ENCODE assay signal across 16 mouse cellular contexts in genomic region chr11:88401333-88401732, GRCm38 (mm10).
DNase-seq lines count a peak whose midpoint lies in the region; ATAC-seq and TF ChIP-seq lines count a peak whose summit lies in the region.
"Had no signal": no experiment of that assay in that cellular context is flagged by ENCODE, and none has a peak within 500 bp of the region (broad histone marks: within the 10 kb centered on the region; RNA-seq: fewer than 3 reads in every experiment).

No protein-coding gene starts in this region.

- no peaks in the 10 kb centered on the region for H3K36me3 ChIP-seq in embryonic facial prominence, embryonic 13.5 days
- H3K36me3 ChIP-seq in embryonic facial prominence, embryonic 10.5 days (replicated peaks), result peaks cover 53% of the 10 kb centered on the region
- no peaks in the 10 kb centered on the region for H3K36me3 ChIP-seq in heart, postnatal 0 days (replicated peaks; ENCODE audit: control insufficient read depth, insufficient read depth, low read length)
- H3K36me3 ChIP-seq in forebrain, embryonic 14.5 days (ENCODE audit: control insufficient read depth, insufficient read depth, low read length), result no peaks in the 10 kb centered on the region
- no peaks in the 10 kb centered on the region for H3K36me3 ChIP-seq in midbrain, embryonic 14.5 days (ENCODE audit: control insufficient read depth, insufficient read depth, low read length)

- no peak overlapping the region for H3K4me2 ChIP-seq in embryonic facial prominence, embryonic 13.5 days
- no peak overlapping the region for H3K4me2 ChIP-seq in heart, postnatal 0 days (ENCODE audit: low read depth, low read length)
- no peak overlapping the region for H3K4me2 ChIP-seq in forebrain, embryonic 14.5 days (ENCODE audit: low read length)
- H3K4me2 ChIP-seq in midbrain, embryonic 14.5 days (ENCODE audit: low read length), result no peak overlapping the region

- no peak overlapping the region for H3K27ac ChIP-seq in embryonic facial prominence, embryonic 13.5 days
- H3K27ac ChIP-seq in embryonic facial prominence, embryonic 10.5 days (replicated peaks), result no peak overlapping the region; the same call in 1 of the 2 replicates
- peak overlapping the region; percentile 20; the same call in 1 of the 2 replicates for H3K27ac ChIP-seq in heart, postnatal 0 days (ENCODE audit: low read depth)
- H3K27ac ChIP-seq in forebrain, embryonic 14.5 days (ENCODE audit: low read depth, low read length), result peak overlapping the region; percentile 24; the same call in 1 of the 2 replicates
- H3K27ac ChIP-seq in midbrain, embryonic 14.5 days (replicated peaks; ENCODE audit: low read depth, low read length), result peak overlapping the region; percentile 76
- H3K27ac ChIP-seq: macrophage had no signal

- no peaks in the 10 kb centered on the region for H3K9me3 ChIP-seq in embryonic facial prominence, embryonic 13.5 days
- H3K9me3 ChIP-seq in embryonic facial prominence, embryonic 10.5 days, result no peaks in the 10 kb centered on the region
- no peaks in the 10 kb centered on the region for H3K9me3 ChIP-seq in heart, postnatal 0 days (replicated peaks; ENCODE audit: control insufficient read depth, low read length)
- H3K9me3 ChIP-seq in forebrain, embryonic 14.5 days (replicated peaks; ENCODE audit: control insufficient read depth, low read length), result no peaks in the 10 kb centered on the region
- no peaks in the 10 kb centered on the region for H3K9me3 ChIP-seq in midbrain, embryonic 14.5 days (ENCODE audit: control insufficient read depth, low read length)

- peak overlapping the region; percentile 21; the same call in 1 of the 2 replicates for H3K9ac ChIP-seq in embryonic facial prominence, embryonic 13.5 days
- H3K9ac ChIP-seq in heart, postnatal 0 days (replicated peaks; ENCODE audit: low read depth, low read length), result no peak overlapping the region
- H3K9ac ChIP-seq in forebrain, embryonic 14.5 days (ENCODE audit: low read length), result peak overlapping the region; percentile 8; the same call in 1 of the 2 replicates
- H3K9ac ChIP-seq in midbrain, embryonic 14.5 days (replicated peaks; ENCODE audit: low read length), result no peak overlapping the region

- no peak overlapping the region for H3K4me3 ChIP-seq in embryonic facial prominence, embryonic 13.5 days
- no peak overlapping the region for H3K4me3 ChIP-seq in embryonic facial prominence, embryonic 10.5 days
- H3K4me3 ChIP-seq in heart, postnatal 0 days (ENCODE audit: low read depth, low read length), result no peak overlapping the region
- no peak overlapping the region for H3K4me3 ChIP-seq in forebrain, embryonic 14.5 days (ENCODE audit: low read depth, low read length)
- no peak overlapping the region for H3K4me3 ChIP-seq in midbrain, embryonic 14.5 days (replicated peaks; ENCODE audit: low read depth, low read length)
- H3K4me3 ChIP-seq: erythroblast, embryonic 14.5 days; myocyte had no signal

- no peak for ATAC-seq in embryonic facial prominence, embryonic 13.5 days (ENCODE audit: insufficient number of reproducible peaks, insufficient read depth, low FRiP score, low TSS enrichment, low read depth)
- ATAC-seq in heart, postnatal 0 days (ENCODE audit: insufficient read depth, low read depth), result no peak
- ATAC-seq in forebrain, embryonic 14.5 days, result no peak
- no peak for ATAC-seq in midbrain, embryonic 14.5 days (ENCODE audit: low FRiP score, low TSS enrichment)
- ATAC-seq: inflammation-experienced regulatory T-cells, adult 6 months had no signal

- TF ChIP-seq CTCF in heart, postnatal 0 days (IDR thresholded peaks at IDR 0.05; ENCODE audit: low read depth), result no peak

- no peak for DNase-seq in embryonic facial prominence, embryonic 10.5 days (ENCODE audit: low spot score)
- DNase-seq in heart, postnatal 0 days (ENCODE audit: low spot score), result no peak
- DNase-seq in heart, postnatal 4 days, result no peak
- no peak for DNase-seq in forebrain, embryonic 14.5 days (ENCODE audit: low spot score)
- DNase-seq in midbrain, embryonic 14.5 days, result no peak
- no peak for DNase-seq in cerebellum, postnatal 10 days
- DNase-seq in spleen, postnatal 10 days (ENCODE audit: low spot score in 2 of 2), result no peak
- DNase-seq: adrenal gland, postnatal 25 days; kidney, postnatal 25 days; layer of hippocampus, postnatal 36 days; right cerebral cortex, adult 18-20 months had no signal

- 82% methylated on average over 6 of the region's 6 CpGs for WGBS in embryonic facial prominence, embryonic 13.5 days
- WGBS in embryonic facial prominence, embryonic 10.5 days, result 93% methylated on average over 6 of the region's 6 CpGs
- 67% methylated on average over 6 of the region's 6 CpGs for WGBS in heart, postnatal 0 days
- WGBS in forebrain, embryonic 14.5 days, result 51% methylated on average over 6 of the region's 6 CpGs
- 63% methylated on average over 6 of the region's 6 CpGs for WGBS in midbrain, embryonic 14.5 days

- no peak for TF ChIP-seq EP300 in heart, postnatal 0 days (IDR thresholded peaks at IDR 0.05; ENCODE audit: low read depth)

- peaks cover 54% of the 10 kb centered on the region for H3K4me1 ChIP-seq in embryonic facial prominence, embryonic 13.5 days
- H3K4me1 ChIP-seq in embryonic facial prominence, embryonic 10.5 days, result peaks cover 63% of the 10 kb centered on the region
- H3K4me1 ChIP-seq in heart, postnatal 0 days (ENCODE audit: control insufficient read depth, insufficient read depth), result peaks cover 67% of the 10 kb centered on the region
- H3K4me1 ChIP-seq in forebrain, embryonic 14.5 days (ENCODE audit: control insufficient read depth, insufficient read depth, low read length), result peaks cover 45% of the 10 kb centered on the region
- H3K4me1 ChIP-seq in midbrain, embryonic 14.5 days (ENCODE audit: control insufficient read depth, insufficient read depth, low read length), result peaks cover 54% of the 10 kb centered on the region

- H3K27me3 ChIP-seq in embryonic facial prominence, embryonic 13.5 days, result no peaks in the 10 kb centered on the region
- peaks cover 10% of the 10 kb centered on the region; the same call in 1 of the 2 replicates for H3K27me3 ChIP-seq in embryonic facial prominence, embryonic 10.5 days (replicated peaks; ENCODE audit: low read depth, poor library complexity, severe bottlenecking)
- H3K27me3 ChIP-seq in heart, postnatal 0 days (ENCODE audit: control insufficient read depth, insufficient read depth, low read length), result no peaks in the 10 kb centered on the region
- H3K27me3 ChIP-seq in forebrain, embryonic 14.5 days (replicated peaks; ENCODE audit: control insufficient read depth, insufficient read depth, low read length), result no peaks in the 10 kb centered on the region
- no peaks in the 10 kb centered on the region for H3K27me3 ChIP-seq in midbrain, embryonic 14.5 days (ENCODE audit: control insufficient read depth, insufficient read depth, low read length)

Comparison
In these comparisons a context has a peak if more than half of its experiments do, and no peak if none do; other contexts are left out.
1. H3K27ac ChIP-seq: peak in heart, postnatal 0 days (single experiment), forebrain, embryonic 14.5 days (single experiment) and midbrain, embryonic 14.5 days (single experiment); none in embryonic facial prominence, embryonic 13.5 days (single experiment) and embryonic facial prominence, embryonic 10.5 days (single experiment).
2. H3K9ac ChIP-seq: peak in embryonic facial prominence, embryonic 13.5 days (single experiment) and forebrain, embryonic 14.5 days (single experiment); none in heart, postnatal 0 days (single experiment) and midbrain, embryonic 14.5 days (single experiment).